Mouse (Mus musculus): ENCODE results near the gene Ptprm.

The Ptprm gene

DNA sequence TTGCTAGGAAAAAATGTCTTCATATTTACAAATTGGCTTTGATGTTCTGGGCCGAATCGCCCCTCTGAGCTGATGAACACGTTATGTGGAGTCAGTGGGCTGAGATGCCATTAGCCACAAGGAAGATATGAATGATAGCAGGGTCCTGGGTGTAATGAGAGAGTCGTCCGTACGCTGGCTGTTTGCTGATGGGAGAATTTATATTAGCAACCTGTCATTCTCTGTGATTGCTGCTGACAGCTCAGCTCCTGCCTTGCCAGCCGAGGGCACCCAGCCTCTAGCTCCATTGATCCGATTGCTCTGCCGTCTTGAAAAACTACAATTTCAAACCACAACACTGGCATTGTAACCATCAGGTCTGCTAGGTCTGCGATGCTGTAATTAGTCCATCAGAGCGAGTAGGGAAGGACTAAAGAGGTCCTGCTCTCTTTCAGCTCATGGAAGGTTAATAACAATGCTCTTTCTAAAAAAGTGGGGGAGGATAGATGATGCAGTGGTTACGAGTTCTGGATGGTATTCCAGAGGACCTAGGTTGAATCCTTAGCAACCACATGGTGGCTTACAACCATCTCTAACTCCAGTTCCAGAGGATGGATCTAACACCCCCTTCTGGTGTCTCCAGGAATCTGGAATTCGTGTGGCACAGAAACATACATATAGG is 734.1 kb downstream of the Ptprm start:
- DNase-seq: no peak

DNA sequence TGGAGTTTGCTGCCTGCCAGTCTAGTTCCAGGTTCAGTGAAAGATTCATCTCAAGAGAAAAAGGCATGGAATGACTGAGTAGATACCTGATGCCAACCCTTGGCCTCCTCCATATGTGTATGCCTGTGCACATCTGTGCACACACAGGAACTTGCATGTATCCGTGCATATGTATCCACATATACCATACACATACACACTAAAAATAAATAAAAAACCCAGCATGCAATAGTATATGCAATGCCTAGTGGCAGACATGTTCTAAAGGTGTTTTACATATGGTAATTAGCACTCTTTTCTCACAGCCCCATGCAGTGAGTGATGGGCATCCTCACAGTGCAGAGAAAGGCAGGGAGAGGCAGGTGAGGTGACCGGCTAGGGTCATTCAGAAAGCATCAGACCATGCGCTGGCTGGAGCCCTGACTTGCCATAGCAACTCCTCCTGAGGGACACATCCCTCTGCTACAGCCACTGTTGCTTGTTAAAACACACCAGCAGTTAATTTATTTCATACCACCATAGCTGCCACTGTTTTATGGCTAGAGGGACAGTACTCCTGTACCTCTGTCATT is 734.9 kb downstream of the Ptprm start:
- DNase-seq: no peak

Data from cerebellum, postnatal 14 days (tissue).